Mouse (Mus musculus): Measurements from ENCODE around the gene Hspb7. TPM values are rescaled to one million over a fixed set of nuclear protein-coding genes. Genes with fewer than 3 reads are reported as not detected.

Hspb7 gene
- polyA plus RNA-seq, 2 experiments = 0.06 TPM; not detected in 1

DNA sequence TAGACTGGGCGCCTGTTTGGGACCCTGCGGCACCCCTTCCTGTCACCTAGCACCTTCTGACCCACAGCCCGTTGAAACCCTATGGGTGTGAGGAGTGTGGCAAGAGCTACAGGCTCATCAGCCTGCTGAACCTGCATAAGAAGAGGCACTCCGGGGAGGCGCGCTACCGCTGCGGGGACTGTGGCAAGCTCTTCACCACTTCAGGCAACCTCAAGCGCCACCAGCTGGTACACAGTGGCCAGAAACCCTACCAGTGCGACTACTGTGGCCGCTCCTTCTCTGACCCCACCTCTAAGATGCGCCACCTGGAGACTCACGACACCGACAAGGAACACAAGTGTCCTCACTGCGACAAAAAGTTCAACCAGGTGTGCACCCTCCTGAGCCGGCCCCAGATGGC lies 44.1 kb downstream of the Hspb7 start:
- no peak for TF ChIP-seq EP300 (IDR thresholded peaks at IDR 0.05; ENCODE audit: low read depth)
- TF ChIP-seq CTCF (IDR thresholded peaks at IDR 0.05; ENCODE audit: low read depth) = no peak
- no peaks in the 10 kb centered on the region for H3K4me1 ChIP-seq (replicated peaks; ENCODE audit: control insufficient read depth in 2 of 2, insufficient read depth in 2 of 2, low read length in 1 of 2)
- no peak for ATAC-seq (ENCODE audit: insufficient read depth)
- peaks cover 34% of the 10 kb centered on the region for H3K36me3 ChIP-seq (replicated peaks; ENCODE audit: control insufficient read depth, insufficient read depth, low read depth)
- 82% methylated on average over 16 of the region's 16 CpGs for WGBS (ENCODE audit: insufficient replicate concordance)
- H3K4me3 ChIP-seq (ENCODE audit: insufficient read depth in 1 of 2, low read depth in 2 of 2, low read length in 2 of 2) = no peak overlapping the region
- no peaks in the 10 kb centered on the region for H3K27me3 ChIP-seq (ENCODE audit: control insufficient read depth, insufficient read depth, low read length)
- no peak overlapping the region for H3K27ac ChIP-seq
- no peak overlapping the region for H3K4me2 ChIP-seq (ENCODE audit: low read depth)
- no peak for DNase-seq (ENCODE audit: low read depth in 3 of 3, low spot score in 3 of 3)
- H3K9ac ChIP-seq (replicated peaks) = no peak overlapping the region
- no peaks in the 10 kb centered on the region for H3K9me3 ChIP-seq (ENCODE audit: control insufficient read depth, low read length)

DNA sequence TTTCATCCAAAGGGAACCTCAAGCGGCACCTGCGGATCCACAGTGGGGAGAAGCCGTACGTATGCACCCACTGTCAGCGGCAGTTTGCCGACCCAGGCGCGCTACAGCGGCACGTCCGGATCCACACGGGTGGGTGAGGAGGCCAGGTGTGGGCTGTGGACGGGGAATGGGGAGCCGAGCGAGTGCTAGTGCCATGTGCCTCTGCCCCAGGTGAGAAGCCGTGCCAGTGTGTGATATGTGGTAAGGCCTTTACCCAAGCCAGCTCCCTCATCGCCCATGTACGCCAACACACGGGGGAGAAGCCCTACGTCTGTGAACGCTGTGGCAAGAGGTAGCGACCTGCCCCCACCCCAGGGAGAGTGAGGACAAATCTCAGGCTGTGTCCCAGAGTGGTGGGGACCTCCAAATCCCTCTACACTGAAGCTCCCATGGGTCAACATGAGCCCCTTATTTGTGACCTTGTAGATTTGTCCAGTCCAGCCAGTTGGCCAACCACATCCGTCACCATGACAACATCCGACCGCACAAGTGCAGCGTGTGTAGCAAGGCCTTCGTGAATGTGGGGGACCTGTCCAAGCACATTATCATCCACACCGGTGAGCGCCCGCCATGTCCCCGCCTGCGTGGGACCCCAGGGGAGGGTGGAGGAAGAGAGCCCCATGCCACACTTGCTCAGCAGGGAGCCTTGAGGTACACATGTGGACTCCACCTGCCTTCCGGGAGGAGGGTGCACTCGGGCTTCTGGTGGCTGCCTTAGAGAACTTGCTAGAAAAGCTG lies 45.1 kb downstream of the Hspb7 start:
- Histone ChIP-seq H3K9ac (replicated peaks) (no peak overlapping the region), H3K36me3 (replicated peaks; ENCODE audit: control insufficient read depth, insufficient read depth, low read depth) (peaks cover 34% of the 10 kb centered on the region), H3K9me3 (ENCODE audit: control insufficient read depth, low read length) (no peaks in the 10 kb centered on the region), H3K4me3 (ENCODE audit: insufficient read depth in 1 of 2, low read depth in 2 of 2, low read length in 2 of 2) (no peak overlapping the region), H3K27me3 (ENCODE audit: control insufficient read depth, insufficient read depth, low read length) (no peaks in the 10 kb centered on the region), H3K27ac (no peak overlapping the region), H3K4me1 (replicated peaks; ENCODE audit: control insufficient read depth in 2 of 2, insufficient read depth in 2 of 2, low read length in 1 of 2) (no peaks in the 10 kb centered on the region), H3K4me2 (ENCODE audit: low read depth) (no peak overlapping the region)
- no peak for TF ChIP-seq CTCF (IDR thresholded peaks at IDR 0.05; ENCODE audit: low read depth)
- TF ChIP-seq EP300 (IDR thresholded peaks at IDR 0.05; ENCODE audit: low read depth) = no peak
- 87% methylated on average over 34 of the region's 34 CpGs for WGBS (ENCODE audit: insufficient replicate concordance)
- no peak for DNase-seq (ENCODE audit: low read depth in 3 of 3, low spot score in 3 of 3)
- no peak for ATAC-seq (ENCODE audit: insufficient read depth)

DNA sequence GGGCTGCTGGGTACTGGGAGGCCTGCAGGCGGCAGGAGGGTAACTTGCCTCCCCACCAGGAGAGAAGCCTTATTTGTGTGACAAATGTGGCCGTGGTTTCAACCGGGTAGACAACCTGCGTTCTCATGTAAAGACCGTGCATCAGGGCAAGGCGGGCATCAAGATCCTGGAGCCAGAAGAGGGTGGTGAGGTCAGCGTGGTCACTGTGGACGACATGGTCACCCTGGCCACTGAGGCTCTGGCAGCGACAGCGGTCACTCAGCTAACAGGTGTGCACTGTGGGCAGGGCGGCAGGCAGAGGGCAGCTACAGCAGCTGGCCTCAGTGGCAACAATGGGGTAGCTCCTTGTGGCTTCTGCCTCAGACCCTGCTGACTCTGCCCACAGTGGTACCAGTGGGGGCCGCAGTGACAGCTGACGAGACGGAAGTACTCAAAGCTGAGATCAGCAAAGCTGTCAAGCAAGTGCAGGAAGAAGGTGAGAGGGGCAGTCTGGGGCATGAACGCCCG lies 45.8 kb downstream of the Hspb7 start:
- DNase-seq (ENCODE audit: low read depth in 3 of 3, low spot score in 3 of 3) = no peak
- peaks cover 38% of the 10 kb centered on the region for H3K36me3 ChIP-seq (replicated peaks; ENCODE audit: control insufficient read depth, insufficient read depth, low read depth)
- no peaks in the 10 kb centered on the region for H3K4me1 ChIP-seq (replicated peaks; ENCODE audit: control insufficient read depth in 2 of 2, insufficient read depth in 2 of 2, low read length in 1 of 2)
- no peaks in the 10 kb centered on the region for H3K27me3 ChIP-seq (ENCODE audit: control insufficient read depth, insufficient read depth, low read length)
- no peak overlapping the region for H3K9ac ChIP-seq (replicated peaks)
- H3K27ac ChIP-seq = no peak overlapping the region
- ATAC-seq (ENCODE audit: insufficient read depth) = no peak
- no peak overlapping the region for H3K4me3 ChIP-seq (ENCODE audit: insufficient read depth in 1 of 2, low read depth in 2 of 2, low read length in 2 of 2)
- 86% methylated on average over 16 of the region's 16 CpGs for WGBS (ENCODE audit: insufficient replicate concordance)
- H3K9me3 ChIP-seq (ENCODE audit: control insufficient read depth, low read length) = no peaks in the 10 kb centered on the region
- no peak for TF ChIP-seq CTCF (IDR thresholded peaks at IDR 0.05; ENCODE audit: low read depth)
- no peak for TF ChIP-seq EP300 (IDR thresholded peaks at IDR 0.05; ENCODE audit: low read depth)
- H3K4me2 ChIP-seq (ENCODE audit: low read depth) = no peak overlapping the region

DNA sequence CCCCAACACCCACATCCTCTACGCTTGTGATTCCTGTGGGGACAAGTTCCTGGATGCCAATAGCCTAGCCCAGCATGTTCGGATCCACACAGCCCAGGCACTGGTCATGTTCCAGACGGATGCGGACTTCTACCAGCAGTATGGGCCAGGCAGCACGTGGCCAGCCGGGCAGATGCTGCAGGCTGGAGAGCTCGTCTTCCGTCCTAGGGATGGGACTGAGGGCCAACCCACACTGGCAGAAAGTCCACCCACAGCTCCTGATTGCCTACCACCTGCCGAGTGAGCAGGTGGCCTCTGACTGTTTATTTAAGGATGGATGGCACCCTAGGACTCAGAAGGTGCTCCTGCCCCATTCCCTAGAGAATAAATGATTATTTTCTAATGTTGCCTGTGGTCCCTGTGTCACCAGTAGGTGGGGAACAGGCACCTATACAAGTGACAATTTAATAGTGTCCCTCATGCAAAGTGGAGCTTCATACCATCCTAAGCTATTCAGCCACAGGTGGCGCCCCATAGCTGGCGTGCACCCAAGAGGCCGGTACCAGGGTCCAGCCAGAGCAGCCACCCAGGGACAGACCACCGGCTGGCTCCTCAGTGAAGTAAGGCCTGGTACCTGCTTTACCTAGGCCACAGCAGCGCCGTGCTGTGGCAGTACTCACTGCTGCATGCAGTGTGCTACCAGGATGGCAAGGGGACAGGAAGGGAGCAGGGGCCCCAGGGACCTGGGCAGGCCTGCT lies 46.4 kb downstream of the Hspb7 start:
- Histone ChIP-seq H3K9ac (replicated peaks) (no peak overlapping the region), H3K4me3 (ENCODE audit: insufficient read depth in 1 of 2, low read depth in 2 of 2, low read length in 2 of 2) (no peak overlapping the region), H3K36me3 (replicated peaks; ENCODE audit: control insufficient read depth, insufficient read depth, low read depth) (peaks cover 43% of the 10 kb centered on the region), H3K27me3 (ENCODE audit: control insufficient read depth, insufficient read depth, low read length) (no peaks in the 10 kb centered on the region), H3K9me3 (ENCODE audit: control insufficient read depth, low read length) (no peaks in the 10 kb centered on the region), H3K27ac (no peak overlapping the region), H3K4me2 (ENCODE audit: low read depth) (no peak overlapping the region), H3K4me1 (replicated peaks; ENCODE audit: control insufficient read depth in 2 of 2, insufficient read depth in 2 of 2, low read length in 1 of 2) (no peaks in the 10 kb centered on the region)
- DNase-seq (ENCODE audit: low read depth in 3 of 3, low spot score in 3 of 3) (no peak), ATAC-seq (ENCODE audit: insufficient read depth) (no peak)
- TF ChIP-seq EP300 (IDR thresholded peaks at IDR 0.05; ENCODE audit: low read depth) (no peak), CTCF (IDR thresholded peaks at IDR 0.05; ENCODE audit: low read depth) (peak; percentile 30; the same call in 1 of the 2 replicates)
- WGBS (ENCODE audit: insufficient replicate concordance) = 84% methylated on average over 15 of the region's 15 CpGs

DNA sequence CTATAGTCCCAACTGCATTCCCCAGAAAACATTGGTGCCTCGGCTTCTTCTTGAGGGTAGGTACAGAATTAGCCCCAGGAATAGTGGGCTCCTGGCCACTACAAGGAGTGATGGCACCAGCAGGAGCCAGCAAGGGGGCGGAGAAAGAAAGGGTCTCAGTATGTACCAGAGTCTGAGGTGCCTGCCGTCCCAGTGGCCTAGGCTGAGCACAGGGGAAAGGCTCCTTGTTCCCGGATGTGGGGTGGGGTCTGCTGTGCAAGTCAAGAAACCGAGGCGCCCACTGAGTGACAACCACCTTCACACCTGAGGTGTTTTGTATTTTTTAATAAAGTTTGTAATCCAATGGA lies 47.0 kb downstream of the Hspb7 start:
- no peak overlapping the region for H3K9ac ChIP-seq (replicated peaks)
- no peak overlapping the region for H3K4me3 ChIP-seq (ENCODE audit: insufficient read depth in 1 of 2, low read depth in 2 of 2, low read length in 2 of 2)
- H3K4me2 ChIP-seq (ENCODE audit: low read depth) = no peak overlapping the region
- ATAC-seq (ENCODE audit: insufficient read depth) (no peak), DNase-seq (ENCODE audit: low read depth in 3 of 3, low spot score in 3 of 3) (no peak)
- no peaks in the 10 kb centered on the region for H3K27me3 ChIP-seq (ENCODE audit: control insufficient read depth, insufficient read depth, low read length)
- no peaks in the 10 kb centered on the region for H3K4me1 ChIP-seq (replicated peaks; ENCODE audit: control insufficient read depth in 2 of 2, insufficient read depth in 2 of 2, low read length in 1 of 2)
- peaks cover 46% of the 10 kb centered on the region for H3K36me3 ChIP-seq (replicated peaks; ENCODE audit: control insufficient read depth, insufficient read depth, low read depth)
- 73% methylated on average over 6 of the region's 6 CpGs for WGBS (ENCODE audit: insufficient replicate concordance)
- TF ChIP-seq EP300 (IDR thresholded peaks at IDR 0.05; ENCODE audit: low read depth) = no peak
- no peak for TF ChIP-seq CTCF (IDR thresholded peaks at IDR 0.05; ENCODE audit: low read depth)
- no peaks in the 10 kb centered on the region for H3K9me3 ChIP-seq (ENCODE audit: control insufficient read depth, low read length)
- H3K27ac ChIP-seq = no peak overlapping the region

Measured in liver, embryonic 14.5 days (tissue).